Mouse (Mus musculus) right cerebral cortex, postnatal 25 days (tissue): ENCODE results near the gene Mtch2.
A peak's percentile ranks its signal among the peaks of the same experiment; 100 is the strongest.
"Not testable (repeated sequence)": the region's sequence is repeated elsewhere in the genome, so short reads cannot be mapped to it uniquely, and the experiment has no call there.

ENCODE experiments used
- DNase-seq: peaks from one replicate; pipeline ENCODE4 v3.0.0; 2022

Mtch2 gene

GRCm38 (mm10) chr2:90866524-90866923 is 19.6 kb downstream of the Mtch2 start:
- DNase-seq = peak; percentile 87

GRCm38 (mm10) chr2:90870136-90870601 is 23.2 kb downstream of the Mtch2 start:
- DNase-seq = peak; percentile 59

GRCm38 (mm10) chr2:90871180-90871961 is 24.4 kb downstream of the Mtch2 start:
- no peak for DNase-seq

- DNase-seq = no peak
These were observed 27.1 kb downstream of the Mtch2 start for GRCm38 (mm10) chr2:90874025-90874424.

GRCm38 (mm10) chr2:90875239-90875638 is 28.3 kb downstream of the Mtch2 start:
- DNase-seq = no peak

GRCm38 (mm10) chr2:90877584-90878259 is 30.8 kb downstream of the Mtch2 start:
- DNase-seq = no peak

GRCm38 (mm10) chr2:90879419-90879818 is 32.5 kb downstream of the Mtch2 start:
- no peak for DNase-seq

GRCm38 (mm10) chr2:90880144-90880785 is 33.3 kb downstream of the Mtch2 start:
- DNase-seq = no peak

- DNase-seq = no peak
These were observed 34.9 kb downstream of the Mtch2 start for GRCm38 (mm10) chr2:90881824-90882223.

- peak; percentile 74 for DNase-seq
These were observed 38.5 kb downstream of the Mtch2 start, which contains the start of gene C1qtnf4 for GRCm38 (mm10) chr2:90885218-90886041. C1qtnf4 (plus strand) TSS chr2:90885860.

GRCm38 (mm10) chr2:90886436-90886835 is 39.5 kb downstream of the Mtch2 start:
- no peak for DNase-seq

GRCm38 (mm10) chr2:90887627-90888026 is 40.7 kb downstream of the Mtch2 start:
- DNase-seq = no peak

GRCm38 (mm10) chr2:90889550-90890548 is 42.9 kb downstream of the Mtch2 start:
- peak; percentile 68 for DNase-seq

- no peak for DNase-seq
These were observed 46.8 kb downstream of the Mtch2 start for GRCm38 (mm10) chr2:90893673-90894298.

- not testable (repeated sequence) for DNase-seq
These were observed 47.3 kb downstream of the Mtch2 start for GRCm38 (mm10) chr2:90894299-90894677.

- no peak for DNase-seq
These were observed 56.4 kb downstream of the Mtch2 start for GRCm38 (mm10) chr2:90903398-90903797.

- peak; percentile 85 for DNase-seq
These were observed 57.3 kb downstream of the Mtch2 start, which contains the start of the genes Kbtbd4 and Ndufs3 for GRCm38 (mm10) chr2:90904076-90904855. Kbtbd4 (plus strand) TSS chr2:90904740. Ndufs3 (minus strand) TSS chr2:90904827.

GRCm38 (mm10) chr2:90904856-90905224 is 57.9 kb downstream of the Mtch2 start:
- DNase-seq = no peak

GRCm38 (mm10) chr2:90906721-90907120 is 59.8 kb downstream of the Mtch2 start:
- no peak for DNase-seq

- DNase-seq = no peak
These were observed 63.9 kb downstream of the Mtch2 start for GRCm38 (mm10) chr2:90910861-90911260.
